Mouse (Mus musculus) liver, adult 2 months (tissue): Measurements from ENCODE around the gene Gm17571. TPM values are rescaled to one million over a fixed set of nuclear protein-coding genes. Genes with fewer than 3 reads are reported as not detected.

ENCODE experiments used
- DNase-seq: peaks from one replicate; pipeline ENCODE4 v3.0.0-alpha.2; 2011; ENCODE audit warnings: low read depth, low spot score; ENCODE audit errors: extremely low read depth
- H3K27ac ChIP-seq: fragments of 200-500 bp; replicated peaks from 2 replicates; pipeline ENCODE4 v1.5.1; 2012; ENCODE audit warnings: low read depth, mild to moderate bottlenecking, control low read depth, inconsistent platforms, low read length; ENCODE audit not compliant: insufficient read depth
- H3K27me3 ChIP-seq: fragments of 200-500 bp; 2 replicates; pipeline ENCODE4 v1.6.1; 2012; ENCODE audit warnings: mild to moderate bottlenecking, moderate library complexity, low read length, inconsistent platforms; ENCODE audit not compliant: control insufficient read depth, insufficient read depth
- H3K36me3 ChIP-seq: fragments of 200-500 bp; 2 replicates; pipeline ENCODE4 v1.6.1; 2012; ENCODE audit warnings: low read length, inconsistent platforms; ENCODE audit not compliant: control insufficient read depth, insufficient read depth
- H3K4me1 ChIP-seq: fragments of 200-500 bp; 2 replicates; pipeline ENCODE4 v1.6.1; 2011; ENCODE audit warnings: low read length; ENCODE audit not compliant: control insufficient read depth, insufficient read depth
- H3K4me3 ChIP-seq: fragments of 200-500 bp; 2 replicates; pipeline ENCODE4 v1.5.1; 2011; ENCODE audit warnings: low read depth, mild to moderate bottlenecking, control low read depth, low read length, moderate library complexity; ENCODE audit not compliant: insufficient read depth
- H3K79me2 ChIP-seq: fragments of 200-500 bp; 2 replicates; pipeline ENCODE4 v1.6.1; 2012; ENCODE audit warnings: inconsistent platforms, mild to moderate bottlenecking, low read length, moderate library complexity; ENCODE audit not compliant: control insufficient read depth, insufficient read depth
- H3K9ac ChIP-seq: fragments of 200-500 bp; 2 replicates; pipeline ENCODE4 v1.6.1; 2012; ENCODE audit warnings: low read depth, mild to moderate bottlenecking, control low read depth, inconsistent platforms, low read length
- CTCF ChIP-seq: fragments of 200-500 bp; IDR thresholded peaks from 2 replicates; pipeline ENCODE4 v1.5.1; 2011; ENCODE audit warnings: low read depth, low read length, control low read depth
- POLR2A ChIP-seq: fragments of 200-500 bp; IDR thresholded peaks from 2 replicates; pipeline ENCODE4 v1.6.1; 2011; ENCODE audit warnings: low read length, control low read depth; ENCODE audit not compliant: insufficient read depth; ENCODE audit errors: extremely low read depth
- WGBS: fragments of 180-500 bp; shearing (Covaris S2); methylation state at CpG from one replicate; pipeline ENCODE4 v1.1.7; 2018; 5-methylcytosine and 5-hydroxymethylcytosine counted together
- polyA plus RNA-seq: library from polyadenylated mRNA; depleted of rRNA; stranded (reverse); fragments of >200 nt; gene quantifications from 2 replicates; pipeline ENCODE4 v1.2.3, GENCODE M21; 2012; rRNA removed
- total RNA-seq: library from RNA; depleted of rRNA; stranded (reverse); fragments of >200 nt; gene quantifications from 2 replicates; pipeline ENCODE4 v1.2.3, GENCODE M21; 2014; rRNA removed

Gm17571 gene
- not detected in 2 replicates for total RNA-seq
- not detected in 2 replicates for polyA plus RNA-seq

- Histone ChIP-seq H3K27ac (no peak within 1 kb of the TSS), H3K9ac (no peak within 1 kb of the TSS), H3K4me3 (no peak within 1 kb of the TSS), H3K79me2 (no peaks in the 10 kb centered on the region), H3K4me1 (peaks cover 2% of the 10 kb centered on the region; the same call in 1 of the 2 replicates), H3K27me3 (no peaks in the 10 kb centered on the region), H3K36me3 (no peaks in the 10 kb centered on the region)
- WGBS, result 48% methylated on average over 4 of the region's 4 CpGs
- no peak for TF ChIP-seq POLR2A
- no peak for TF ChIP-seq CTCF
- no peak for DNase-seq
Observed at GRCm38 (mm10) chr9:13446703-13447285, at the start of gene Gm17571. Gene Gm17571 (minus strand): TSS chr9:13446753.

GRCm38 (mm10) chr9:13495530-13495929, 49.0 kb upstream of the Gm17571 start:
- Histone ChIP-seq H3K4me3 (no peak overlapping the region), H3K27ac (no peak overlapping the region), H3K36me3 (no peaks in the 10 kb centered on the region), H3K27me3 (no peaks in the 10 kb centered on the region), H3K79me2 (no peaks in the 10 kb centered on the region), H3K4me1 (no peaks in the 10 kb centered on the region), H3K9ac (no peak overlapping the region)
- TF ChIP-seq POLR2A, result no peak
- TF ChIP-seq CTCF, result no peak
- DNase-seq, result no peak

- TF ChIP-seq CTCF, result no peak
- no peak for TF ChIP-seq POLR2A
- Histone ChIP-seq H3K27ac (no peak overlapping the region), H3K36me3 (no peaks in the 10 kb centered on the region), H3K4me3 (no peak overlapping the region), H3K9ac (no peak overlapping the region), H3K4me1 (no peaks in the 10 kb centered on the region), H3K27me3 (no peaks in the 10 kb centered on the region), H3K79me2 (no peaks in the 10 kb centered on the region)
- WGBS, result 86% methylated on average over 2 of the region's 2 CpGs
- no peak for DNase-seq
Observed at GRCm38 (mm10) chr9:13493746-13494145, 47.2 kb upstream of the Gm17571 start.

- Histone ChIP-seq H3K36me3 (no peaks in the 10 kb centered on the region), H3K27ac (no peak overlapping the region), H3K9ac (no peak overlapping the region), H3K79me2 (no peaks in the 10 kb centered on the region), H3K4me3 (no peak overlapping the region), H3K27me3 (no peaks in the 10 kb centered on the region), H3K4me1 (no peaks in the 10 kb centered on the region)
- TF ChIP-seq CTCF, result no peak
- TF ChIP-seq POLR2A, result no peak
- no peak for DNase-seq
- 75% methylated on average over 2 of the region's 2 CpGs for WGBS
Observed at GRCm38 (mm10) chr9:13492807-13493206, 46.3 kb upstream of the Gm17571 start.

- H3K27me3 ChIP-seq, result no peaks in the 10 kb centered on the region
- H3K4me1 ChIP-seq, result no peaks in the 10 kb centered on the region
- TF ChIP-seq POLR2A (no peak), CTCF (no peak)
- H3K4me3 ChIP-seq, result no peak overlapping the region
- no peak for DNase-seq
- H3K79me2 ChIP-seq, result no peaks in the 10 kb centered on the region
- no peaks in the 10 kb centered on the region for H3K36me3 ChIP-seq
- no peak overlapping the region for H3K9ac ChIP-seq
- 72% methylated on average over 9 of the region's 9 CpGs for WGBS
- no peak overlapping the region for H3K27ac ChIP-seq
Observed at GRCm38 (mm10) chr9:13491854-13492620, 45.5 kb upstream of the Gm17571 start.

- no peaks in the 10 kb centered on the region for H3K27me3 ChIP-seq
- no peak overlapping the region for H3K27ac ChIP-seq
- H3K36me3 ChIP-seq, result no peaks in the 10 kb centered on the region
- DNase-seq, result no peak
- no peak overlapping the region for H3K4me3 ChIP-seq
- TF ChIP-seq POLR2A (no peak), CTCF (no peak)
- H3K9ac ChIP-seq, result no peak overlapping the region
- no peaks in the 10 kb centered on the region for H3K4me1 ChIP-seq
- H3K79me2 ChIP-seq, result no peaks in the 10 kb centered on the region
- WGBS, result 63% methylated on average over 1 of the region's 1 CpGs
Observed at GRCm38 (mm10) chr9:13491107-13491506, 44.6 kb upstream of the Gm17571 start.
